Comparison of ENCODE assay signal across 8 mouse cellular contexts in genomic region chr3:114903924-114904438, GRCm38 (mm10). TPM values are rescaled to one million over a fixed set of nuclear protein-coding genes. Genes with fewer than 3 reads are reported as not detected.
DNase-seq lines count a peak whose midpoint lies in the region; ATAC-seq and TF ChIP-seq lines count a peak whose summit lies in the region.

TSS of gene Olfm3 (plus strand) at chr3:114904078.

- TF ChIP-seq CTCF in MEL (IDR thresholded peaks at IDR 0.05 in 2 of 3, conservative IDR thresholded peaks at IDR 0.05 in 1 of 3; ENCODE audit: control insufficient read depth in 1 of 3, insufficient read depth in 1 of 3, low read depth in 2 of 3, low read length in 3 of 3, poor library complexity in 1 of 3, severe bottlenecking in 1 of 3), result no peak

- H3K4me2 ChIP-seq in embryonic facial prominence, embryonic 11.5 days (ENCODE audit: low read depth, low read length), result peak within 1 kb of the TSS; percentile 40
- H3K4me2 ChIP-seq in midbrain, embryonic 13.5 days (replicated peaks), result peak within 1 kb of the TSS; percentile 86

- no peaks in the 10 kb centered on the region for H3K79me2 ChIP-seq in MEL (ENCODE audit: control insufficient read depth, insufficient read depth, low read length, poor library complexity)

- H3K9ac ChIP-seq in MEL (ENCODE audit: control insufficient read depth, low read depth, low read length, poor library complexity, severe bottlenecking), result no peak within 1 kb of the TSS
- H3K9ac ChIP-seq in embryonic facial prominence, embryonic 11.5 days (replicated peaks; ENCODE audit: low read length), result no peak within 1 kb of the TSS
- H3K9ac ChIP-seq in midbrain, embryonic 13.5 days (replicated peaks), result peak within 1 kb of the TSS; percentile 63

- H3K4me1 ChIP-seq in MEL (ENCODE audit: control insufficient read depth in 1 of 2, insufficient read depth in 2 of 2, low read length in 2 of 2), result no peaks in the 10 kb centered on the region
- no peaks in the 10 kb centered on the region for H3K4me1 ChIP-seq in embryonic facial prominence, embryonic 11.5 days (ENCODE audit: control insufficient read depth, insufficient read depth, low read length)
- H3K4me1 ChIP-seq in midbrain, embryonic 13.5 days (replicated peaks), result peaks cover 6% of the 10 kb centered on the region; the same call in 1 of the 2 replicates

- peak; percentile 3 for DNase-seq in MEL (ENCODE audit: low read depth, low spot score)
- peak; percentile 71 for DNase-seq in adrenal gland, postnatal 10 days
- peak; percentile 82 for DNase-seq in embryonic facial prominence, embryonic 11.5 days (ENCODE audit: low spot score)
- peak; percentile 18 to 49 for DNase-seq in heart, postnatal 14 days
- peak; percentile 33 to 67 for DNase-seq in layer of hippocampus, postnatal 10 days (ENCODE audit: low spot score in 2 of 2)
- DNase-seq in telencephalon, adult 2 months (ENCODE audit: low read depth, low spot score), result peak; percentile 32
- DNase-seq in gastrocnemius, postnatal 36 days, result no peak

- no peaks in the 10 kb centered on the region for H3K27me3 ChIP-seq in MEL (ENCODE audit: control insufficient read depth in 1 of 2, insufficient read depth in 2 of 2, low read length in 2 of 2)
- no peaks in the 10 kb centered on the region for H3K27me3 ChIP-seq in embryonic facial prominence, embryonic 11.5 days (ENCODE audit: control insufficient read depth, insufficient read depth, low read length)
- H3K27me3 ChIP-seq in midbrain, embryonic 13.5 days, result no peaks in the 10 kb centered on the region

- no peak for TF ChIP-seq POLR2A in MEL (IDR thresholded peaks at IDR 0.05; ENCODE audit: control insufficient read depth in 1 of 2, insufficient read depth in 1 of 2, low read depth in 1 of 2, low read length in 2 of 2, poor library complexity in 1 of 2)

- intact Hi-C loops in heart, postnatal 14 days (cut with DNase I), result no loop called here
- intact Hi-C loops in gastrocnemius, postnatal 36 days (cut with DNase I), result no loop called here

- no peak within 1 kb of the TSS for H3K4me3 ChIP-seq in MEL (ENCODE audit: control insufficient read depth in 1 of 2, insufficient read depth in 1 of 2, low read depth in 2 of 2, low read length in 2 of 2)
- H3K4me3 ChIP-seq in embryonic facial prominence, embryonic 11.5 days (ENCODE audit: low read depth, low read length), result peak within 1 kb of the TSS; percentile 20
- H3K4me3 ChIP-seq in midbrain, embryonic 13.5 days (replicated peaks), result peak within 1 kb of the TSS; percentile 50

- 4% methylated on average over 21 of the region's 21 CpGs for WGBS in embryonic facial prominence, embryonic 11.5 days
- WGBS in midbrain, embryonic 13.5 days, result 3% methylated on average over 21 of the region's 21 CpGs

- ATAC-seq in embryonic facial prominence, embryonic 11.5 days (replicated peaks; ENCODE audit: insufficient number of reproducible peaks, low FRiP score, low TSS enrichment, low read depth), result peak; percentile 83
- peak; percentile 83 for ATAC-seq in midbrain, embryonic 13.5 days

- no peak for TF ChIP-seq EP300 in MEL (IDR thresholded peaks at IDR 0.05; ENCODE audit: low read depth in 1 of 2, low read length in 2 of 2)

- no peaks in the 10 kb centered on the region for H3K9me3 ChIP-seq in MEL (replicated peaks; ENCODE audit: insufficient read depth, low read length)
- H3K9me3 ChIP-seq in embryonic facial prominence, embryonic 11.5 days (replicated peaks; ENCODE audit: control insufficient read depth, low read length), result no peaks in the 10 kb centered on the region
- no peaks in the 10 kb centered on the region for H3K9me3 ChIP-seq in midbrain, embryonic 13.5 days

- no peaks in the 10 kb centered on the region for H3K36me3 ChIP-seq in MEL (ENCODE audit: control insufficient read depth in 1 of 2, insufficient read depth in 2 of 2, low read length in 2 of 2)
- H3K36me3 ChIP-seq in embryonic facial prominence, embryonic 11.5 days (replicated peaks; ENCODE audit: control insufficient read depth, insufficient read depth, low read depth, low read length), result no peaks in the 10 kb centered on the region
- no peaks in the 10 kb centered on the region for H3K36me3 ChIP-seq in midbrain, embryonic 13.5 days

- TF ChIP-seq RAD21 in MEL (IDR thresholded peaks at IDR 0.05; ENCODE audit: low read depth, low read length), result no peak

- no peak within 1 kb of the TSS for H3K27ac ChIP-seq in MEL (ENCODE audit: control insufficient read depth, low read depth, low read length)
- no peak within 1 kb of the TSS for H3K27ac ChIP-seq in embryonic facial prominence, embryonic 11.5 days (replicated peaks; ENCODE audit: low read depth, low read length)
- peak within 1 kb of the TSS; percentile 63 for H3K27ac ChIP-seq in midbrain, embryonic 13.5 days

TF ChIP-seq in MEL, 35 proteins besides CTCF, POLR2A, EP300 and RAD21:
- TF ChIP-seq TBP (IDR thresholded peaks at IDR 0.05; ENCODE audit: low read depth, low read length) (no peak), GABPA (IDR thresholded peaks at IDR 0.05; ENCODE audit: low read depth, low read length) (no peak), ZKSCAN1 (IDR thresholded peaks at IDR 0.05; ENCODE audit: low read depth, low read length) (no peak), USF2 (IDR thresholded peaks at IDR 0.05; ENCODE audit: borderline replicate concordance in 1 of 2, insufficient read depth in 1 of 2, low read depth in 1 of 2, low read length in 2 of 2) (no peak), NRF1 (IDR thresholded peaks at IDR 0.05; ENCODE audit: insufficient read depth, low read depth, low read length, poor library complexity, severe bottlenecking) (no peak), ELF1 (IDR thresholded peaks at IDR 0.05; ENCODE audit: low read depth, low read length) (no peak), MAZ (IDR thresholded peaks at IDR 0.05; ENCODE audit: low read depth, low read length) (no peak), KAT2A (conservative IDR thresholded peaks at IDR 0.05; ENCODE audit: low read depth, low read length) (no peak), ZNF384 (IDR thresholded peaks at IDR 0.05; ENCODE audit: low read depth, low read length) (no peak)

RNA-seq across cellular contexts. Expression of gene Olfm3, which starts in this region (rescaled TPM):
- total RNA-seq in MEL (2012; rRNA removed), result not detected in 2 replicates
- polyA plus RNA-seq in MEL (2012; ENCODE audit: insufficient read depth in 1 of 2, insufficient read length in 2 of 2, low read depth in 1 of 2, low replicate concordance in 2 of 2, missing spikeins in 1 of 2), result not detected
- 1 to 10 TPM; 1.4 to 3.5 TPM for total RNA-seq in adrenal gland, postnatal 10 days (2021)
- polyA plus RNA-seq in embryonic facial prominence, embryonic 11.5 days (2014; fragmentation: Nextera tagmentation; extraction: Ambion mirVana), result 0.50 and 0.82 TPM in 2 replicates
- total RNA-seq in heart, postnatal 14 days (2021), result not detected
- 10 to 100 TPM; 24.0 to 30.8 TPM for total RNA-seq in layer of hippocampus, postnatal 10 days (2021)
- 5.9 and 6.7 TPM in 2 replicates for polyA plus RNA-seq in midbrain, embryonic 13.5 days (2015; fragmentation: Nextera tagmentation; extraction: Ambion mirVana)
- not detected for total RNA-seq in gastrocnemius, postnatal 36 days (2021)

Comparison
In these comparisons a context has a peak if more than half of its experiments do, and no peak if none do; other contexts are left out.
1. RNA of gene Olfm3 (total RNA-seq): 24.0 to 30.8 TPM in layer of hippocampus, postnatal 10 days; 1.4 to 3.5 TPM in adrenal gland, postnatal 10 days, not detected in MEL, not detected in heart, postnatal 14 days and not detected in gastrocnemius, postnatal 36 days; every median in the first group is over 4 times any median in the second.
2. Peak in DNase-seq in MEL; RNA of the gene not detected or under 1 TPM.
3. Peak in DNase-seq, ATAC-seq, H3K4me3 ChIP-seq and H3K4me2 ChIP-seq in embryonic facial prominence, embryonic 11.5 days; RNA of the gene not detected or under 1 TPM.
4. Peak in DNase-seq in heart, postnatal 14 days; RNA of the gene not detected or under 1 TPM.
5. DNase-seq: peak in adrenal gland, postnatal 10 days (single experiment), layer of hippocampus, postnatal 10 days (2 of 2) and telencephalon, adult 2 months (single experiment); none in gastrocnemius, postnatal 36 days (0 of 2).